8 mouse cellular contexts compared by ENCODE assay signal in the genomic region with DNA sequence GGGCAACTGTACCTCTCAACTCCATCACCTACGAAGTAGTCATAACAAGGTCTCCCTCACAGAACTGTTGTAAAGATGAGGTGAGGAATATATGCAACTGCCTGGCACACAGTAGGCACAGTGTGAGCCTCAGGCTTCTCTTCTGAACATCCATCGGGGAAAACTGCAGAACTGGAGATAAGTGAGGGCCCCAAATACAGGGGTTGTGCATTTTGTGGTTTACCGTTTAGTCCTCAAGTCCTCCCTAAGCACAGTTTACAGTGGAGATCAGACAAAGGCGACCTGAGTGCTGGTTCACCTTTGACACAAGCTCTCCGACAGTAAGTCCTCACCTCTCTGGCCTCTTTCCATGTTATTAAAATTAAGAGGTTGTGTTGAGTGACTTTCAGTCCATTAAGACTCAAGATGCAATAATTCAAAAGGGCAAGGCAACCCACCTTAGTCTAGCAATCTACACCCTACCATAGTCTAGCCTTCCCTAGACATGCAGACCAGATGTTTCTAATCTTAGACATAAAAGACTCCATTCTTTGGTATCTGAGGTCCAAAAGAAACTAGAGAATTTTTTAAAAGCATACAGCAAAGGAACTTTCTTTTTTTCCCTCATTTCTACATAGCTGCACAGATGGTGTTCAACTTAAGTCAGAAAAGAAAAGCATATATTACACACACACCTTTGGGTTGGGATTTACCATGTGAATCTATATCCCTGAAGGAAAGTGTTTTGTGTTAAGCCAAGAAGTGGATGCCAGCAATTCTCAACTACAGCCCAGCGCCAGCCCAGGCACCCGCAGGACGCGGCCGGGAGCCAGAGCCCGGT. TPM values are rescaled to one million over a fixed set of nuclear protein-coding genes. Genes with fewer than 3 reads are reported as not detected.
DNase-seq lines count a peak whose midpoint lies in the region; ATAC-seq and TF ChIP-seq lines count a peak whose summit lies in the region.

No protein-coding gene starts in this region.

- WGBS in heart, postnatal 0 days: 51% methylated on average over 11 of the region's 11 CpGs
- 17% methylated on average over 11 of the region's 11 CpGs for WGBS in liver, embryonic 16.5 days (ENCODE audit: insufficient replicate concordance)

- peak overlapping the region; percentile 51 for H3K4me3 ChIP-seq in E14TG2a.4 (replicated peaks; ENCODE audit: low read length)
- H3K4me3 ChIP-seq in heart, postnatal 0 days (ENCODE audit: low read depth, low read length): peak overlapping the region; percentile 17
- H3K4me3 ChIP-seq in liver, embryonic 16.5 days (ENCODE audit: low read depth, low read length): peak overlapping the region; percentile 33; the same call in 1 of the 2 replicates

- no peak overlapping the region for H3K27ac ChIP-seq in heart, postnatal 0 days (ENCODE audit: low read depth)
- H3K27ac ChIP-seq in liver, embryonic 16.5 days (ENCODE audit: low read length): peak overlapping the region; percentile 9; the same call in 1 of the 2 replicates

- DNase-seq in heart, adult 11 months: peak; percentile 81
- no peak for DNase-seq in heart, postnatal 25 days (ENCODE audit: low spot score)
- no peak for DNase-seq in heart, postnatal 0 days (ENCODE audit: low spot score)
- no peak for DNase-seq in left cerebral cortex, adult 11 months (ENCODE audit: low spot score)
- DNase-seq in right cerebral cortex, postnatal 4 days: no peak

- no peak for TF ChIP-seq EP300 in heart, postnatal 0 days (IDR thresholded peaks at IDR 0.05; ENCODE audit: low read depth)

- TF ChIP-seq CTCF in E14TG2a.4 (conservative IDR thresholded peaks at IDR 0.05; ENCODE audit: low read length): no peak
- no peak for TF ChIP-seq CTCF in heart, postnatal 0 days (IDR thresholded peaks at IDR 0.05; ENCODE audit: low read depth)

- no peaks in the 10 kb centered on the region for H3K36me3 ChIP-seq in E14TG2a.4 (ENCODE audit: insufficient read depth, low read length)
- no peaks in the 10 kb centered on the region for H3K36me3 ChIP-seq in heart, postnatal 0 days (replicated peaks; ENCODE audit: control insufficient read depth, insufficient read depth, low read length)
- H3K36me3 ChIP-seq in liver, embryonic 16.5 days (ENCODE audit: control insufficient read depth, insufficient read depth): no peaks in the 10 kb centered on the region

- ATAC-seq in heart, postnatal 0 days (ENCODE audit: insufficient read depth, low read depth): no peak
- no peak for ATAC-seq in liver, embryonic 16.5 days (ENCODE audit: low read depth)
- no peak for ATAC-seq in megakaryocyte-erythroid progenitor cell, adult 5-6 weeks (replicated peaks; ENCODE audit: low FRiP score, low TSS enrichment, poor library complexity, severe bottlenecking)

- 0 out of 2 replicates have a peak overlapping the region, but pooled peaks have one; percentile 14 for H3K9ac ChIP-seq in heart, postnatal 0 days (replicated peaks; ENCODE audit: low read depth, low read length)
- peak overlapping the region; percentile 45; the same call in 1 of the 2 replicates for H3K9ac ChIP-seq in liver, embryonic 16.5 days (ENCODE audit: low read depth, low read length)

- peaks cover 9% of the 10 kb centered on the region; the same call in 1 of the 2 replicates for H3K27me3 ChIP-seq in E14TG2a.4 (ENCODE audit: insufficient read depth, low read length)
- H3K27me3 ChIP-seq in heart, postnatal 0 days (ENCODE audit: control insufficient read depth, insufficient read depth, low read length): no peaks in the 10 kb centered on the region
- H3K27me3 ChIP-seq in liver, embryonic 16.5 days (ENCODE audit: control insufficient read depth, insufficient read depth, low read depth, low read length): no peaks in the 10 kb centered on the region

- intact Hi-C loops in heart, postnatal 25 days (cut with DNase I): loop anchor here (5.0 kb wide), 1 partner anchor 156 kb away; no protein-coding TSS in a partner anchor

- H3K4me2 ChIP-seq in heart, postnatal 0 days (ENCODE audit: low read depth, low read length): peak overlapping the region; percentile 45
- H3K4me2 ChIP-seq in liver, embryonic 16.5 days (ENCODE audit: low read depth, low read length): peak overlapping the region; percentile 58

- H3K4me1 ChIP-seq in E14TG2a.4 (replicated peaks; ENCODE audit: low read depth, low read length): peaks cover 8% of the 10 kb centered on the region
- peaks cover 14% of the 10 kb centered on the region; the same call in 1 of the 2 replicates for H3K4me1 ChIP-seq in heart, postnatal 0 days (ENCODE audit: control insufficient read depth, insufficient read depth)
- peaks cover 49% of the 10 kb centered on the region for H3K4me1 ChIP-seq in liver, embryonic 16.5 days (ENCODE audit: control insufficient read depth, low read depth, low read length)

- H3K9me3 ChIP-seq in E14TG2a.4 (ENCODE audit: low read length): peaks cover 15% of the 10 kb centered on the region
- H3K9me3 ChIP-seq in heart, postnatal 0 days (replicated peaks; ENCODE audit: control insufficient read depth, low read length): no peaks in the 10 kb centered on the region
- H3K9me3 ChIP-seq in liver, embryonic 16.5 days (replicated peaks; ENCODE audit: control insufficient read depth, low read length): no peaks in the 10 kb centered on the region

RNA-seq across cellular contexts. Expression of gene Sec22b, which starts 40.7 kb away (rescaled TPM):
- 10 to 100 TPM; 40.8 to 45.4 TPM for total RNA-seq in heart, postnatal 25 days (2021)
- 22.4 and 56.9 TPM in 2 replicates for total RNA-seq in heart, postnatal 0 days (2014; rRNA removed; ENCODE audit: low replicate concordance)
- 69.9 and 73.7 TPM in 2 replicates for polyA plus RNA-seq in heart, postnatal 0 days (2015; fragmentation: Nextera tagmentation; extraction: Ambion mirVana)
- 54.8 and 56.0 TPM in 2 replicates for polyA plus RNA-seq in liver, embryonic 16.5 days (2015; fragmentation: Nextera tagmentation; extraction: Ambion mirVana)
- 38.9 and 51.7 TPM in 2 replicates for total RNA-seq in megakaryocyte-erythroid progenitor cell, adult 5-6 weeks (2014; fragmentation: Nextera tagmentation)
- total RNA-seq in megakaryocyte-erythroid progenitor cell, adult 5-6 weeks (2017): 35.0 and 41.5 TPM in 2 replicates

RNA-seq across cellular contexts. Expression of gene Pde4dip, which starts 53.1 kb away (rescaled TPM):
- 1,000 to 10,000 TPM; 1,803 to 1,950 TPM for total RNA-seq in heart, postnatal 25 days (2021)
- 415 and 498 TPM in 2 replicates for total RNA-seq in heart, postnatal 0 days (2014; rRNA removed; ENCODE audit: low replicate concordance)
- 107 and 126 TPM in 2 replicates for polyA plus RNA-seq in heart, postnatal 0 days (2015; fragmentation: Nextera tagmentation; extraction: Ambion mirVana)
- polyA plus RNA-seq in liver, embryonic 16.5 days (2015; fragmentation: Nextera tagmentation; extraction: Ambion mirVana): 10.4 and 14.2 TPM in 2 replicates
- total RNA-seq in megakaryocyte-erythroid progenitor cell, adult 5-6 weeks (2014; fragmentation: Nextera tagmentation): 0.96 and 1.5 TPM in 2 replicates
- total RNA-seq in megakaryocyte-erythroid progenitor cell, adult 5-6 weeks (2017): 1.2 and 3.4 TPM in 2 replicates

Comparison
In these comparisons a context has a peak if more than half of its experiments do, and no peak if none do; other contexts are left out.
1. RNA of gene Pde4dip, which starts 53.1 kb away (total RNA-seq): 1,803 to 1,950 TPM in heart, postnatal 25 days and 415 to 498 TPM in heart, postnatal 0 days; 0.96 to 3.4 TPM in megakaryocyte-erythroid progenitor cell, adult 5-6 weeks; every median in the first group is over 10 times any median in the second.
2. Peak in every context shown above with its lines, with median percentiles within 50 percentile points of each other: H3K4me3 ChIP-seq.